Mouse (Mus musculus) G1E (cell line): ENCODE results near the gene Ptger4. TPM values are rescaled to one million over a fixed set of nuclear protein-coding genes. Genes with fewer than 3 reads are reported as not detected.
A peak's percentile ranks its signal among the peaks of the same experiment; 100 is the strongest.

ENCODE experiments used
- ATAC-seq: 2 replicates; pipeline ENCODE4 v1.8.0; 2016; ENCODE audit warnings: mild to moderate bottlenecking; ENCODE audit not compliant: insufficient number of reproducible peaks, poor library complexity, low FRiP score, severe bottlenecking; ENCODE audit errors: extremely low read depth
- DNase-seq: peaks from one replicate; pipeline ENCODE4 v3.0.0; 2012; ENCODE audit warnings: low spot score
- H3K27me3 ChIP-seq: 2 replicates; pipeline ENCODE4 v1.6.1; 2012; ENCODE audit warnings: mild to moderate bottlenecking, low read length, inconsistent platforms; ENCODE audit not compliant: insufficient read depth
- H3K36me3 ChIP-seq: replicated peaks from 2 replicates; pipeline ENCODE3; 2012; ENCODE audit warnings: mild to moderate bottlenecking, inconsistent platforms
- H3K4me1 ChIP-seq: 2 replicates; pipeline ENCODE4 v1.6.1; 2012; ENCODE audit warnings: low read depth, low read length, inconsistent platforms, mixed read lengths; ENCODE audit not compliant: insufficient read depth
- H3K4me3 ChIP-seq: 2 replicates; pipeline ENCODE4 v1.5.1; 2012; ENCODE audit warnings: low read depth, mild to moderate bottlenecking, inconsistent platforms, low read length, moderate library complexity, mixed read lengths
- H3K9me3 ChIP-seq: replicated peaks from 2 replicates; pipeline ENCODE4 v1.6.1; 2012; ENCODE audit warnings: inconsistent platforms
- CTCF ChIP-seq: IDR thresholded peaks from 2 replicates; pipeline ENCODE4 v1.5.1; 2012; ENCODE audit warnings: low read depth, low read length, inconsistent platforms, mixed read lengths
- GATA1 ChIP-seq: IDR thresholded peaks from 2 replicates; pipeline ENCODE4 v1.6.1; 2012; ENCODE audit warnings: borderline replicate concordance, low read length, inconsistent platforms, mixed read lengths
- GATA2 ChIP-seq: IDR thresholded peaks from 2 replicates; pipeline ENCODE4 v1.6.1; 2012; ENCODE audit warnings: low read depth, low read length, inconsistent platforms, borderline replicate concordance
- POLR2AphosphoS5 ChIP-seq: IDR thresholded peaks from 2 replicates; pipeline ENCODE4 v1.6.1; 2012; ENCODE audit warnings: low read depth, low read length, inconsistent platforms; ENCODE audit not compliant: insufficient replicate concordance
- TAL1 ChIP-seq: conservative IDR thresholded peaks from 2 replicates; pipeline ENCODE4 v1.6.1; 2012; ENCODE audit warnings: low read depth, low read length, inconsistent platforms, mixed read lengths
- polyA plus RNA-seq: library from polyadenylated mRNA; stranded (reverse); fragments of >175 nt; gene quantifications from 2 replicates; pipeline ENCODE4 v1.2.3, GENCODE M21; 2012
- total RNA-seq, 2 experiments: library from RNA; stranded (forward) in 1 of 2; stranded (reverse) in 1 of 2; fragments of 200-1000 nt in 1 of 2; fragments of >200 nt in 1 of 2; fragmentation: Nextera tagmentation in 1 of 2; gene quantifications; 2 replicates each; pipeline ENCODE4 v1.2.3; 2014 to 2017

Ptger4 gene
- total and polyA plus RNA-seq, 3 experiments: 6.9 to 20.5 (median 15.9) TPM

DNA sequence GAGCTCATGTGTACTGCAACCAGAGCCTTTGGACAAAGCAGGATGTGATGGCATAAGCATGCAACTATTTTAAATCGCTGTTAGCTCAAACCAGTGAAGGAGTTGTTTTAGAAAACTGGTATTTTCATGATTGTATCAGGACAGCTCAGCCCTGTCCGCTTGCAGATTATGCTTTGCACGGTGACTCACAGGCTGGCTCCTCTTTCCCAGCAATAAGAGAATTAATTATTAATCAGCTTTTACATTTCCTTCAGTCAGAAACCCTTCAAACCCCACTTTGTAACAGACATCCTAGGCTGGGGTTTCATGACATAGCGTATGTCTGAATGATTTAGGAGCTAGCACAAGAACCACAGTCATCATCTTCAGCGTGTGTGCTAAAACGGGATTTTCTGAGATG is 23.5 kb downstream of the Ptger4 start:
- Histone ChIP-seq H3K36me3 (peaks cover 53% of the 10 kb centered on the region), H3K4me3 (no peak overlapping the region), H3K4me1 (no peaks in the 10 kb centered on the region), H3K9me3 (no peaks in the 10 kb centered on the region), H3K27me3 (no peaks in the 10 kb centered on the region)
- no peak for ATAC-seq
- DNase-seq: no peak
- TF ChIP-seq GATA2: no peak
- no peak for TF ChIP-seq POLR2AphosphoS5
- TF ChIP-seq CTCF: no peak
- no peak for TF ChIP-seq GATA1
- no peak for TF ChIP-seq TAL1

DNA sequence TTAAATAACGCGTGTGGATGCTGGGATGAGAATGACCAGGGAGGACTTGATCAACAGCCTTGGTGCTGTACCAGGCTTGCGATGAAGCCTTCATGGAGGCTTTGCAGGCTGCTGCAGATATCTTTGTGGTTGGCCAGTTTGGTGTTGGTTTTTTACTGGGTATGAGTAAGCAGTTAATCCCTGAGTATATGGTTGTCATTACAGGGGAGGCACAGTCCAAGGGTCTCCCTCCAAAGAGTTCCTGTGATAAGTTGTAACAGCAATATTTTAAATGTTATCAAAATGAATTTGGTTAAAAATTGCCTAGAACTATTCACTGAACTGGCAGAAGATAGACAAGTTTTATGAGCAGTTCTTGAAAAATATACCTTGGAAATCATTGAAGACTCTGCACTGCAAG is 34.9 kb downstream of the Ptger4 start:
- H3K4me3 ChIP-seq: no peak overlapping the region
- no peaks in the 10 kb centered on the region for H3K9me3 ChIP-seq
- no peaks in the 10 kb centered on the region for H3K27me3 ChIP-seq
- peaks cover 63% of the 10 kb centered on the region for H3K36me3 ChIP-seq
- no peak for ATAC-seq
- no peak for DNase-seq
- peaks cover 17% of the 10 kb centered on the region for H3K4me1 ChIP-seq
- no peak for TF ChIP-seq POLR2AphosphoS5
- TF ChIP-seq GATA2: no peak
- no peak for TF ChIP-seq CTCF
- no peak for TF ChIP-seq TAL1
- no peak for TF ChIP-seq GATA1

DNA sequence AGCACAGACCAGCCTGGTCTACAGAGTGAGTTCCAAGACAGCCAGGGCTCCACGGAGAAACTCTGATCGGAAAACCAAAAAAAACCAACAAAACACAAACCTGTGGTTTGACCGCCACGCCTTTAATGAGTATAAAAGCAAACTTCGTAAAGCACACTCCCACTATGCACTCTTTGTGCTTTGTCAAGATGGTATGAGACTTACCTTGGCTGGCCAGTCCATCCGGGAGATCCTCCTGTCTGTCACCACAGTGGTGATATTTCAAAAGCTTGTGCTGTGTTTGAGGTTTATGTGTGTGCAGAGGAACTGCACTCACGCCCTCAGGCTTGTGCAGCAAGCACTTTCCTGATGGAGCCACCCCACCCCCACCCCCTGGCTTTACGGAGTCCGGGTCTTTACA is 38.8 kb downstream of the Ptger4 start:
- Histone ChIP-seq H3K9me3 (no peaks in the 10 kb centered on the region), H3K27me3 (no peaks in the 10 kb centered on the region), H3K4me3 (no peak overlapping the region), H3K36me3 (peaks cover 46% of the 10 kb centered on the region), H3K4me1 (peaks cover 19% of the 10 kb centered on the region)
- DNase-seq: no peak
- TF ChIP-seq POLR2AphosphoS5 (no peak), CTCF (no peak), GATA2 (no peak), TAL1 (no peak), GATA1 (no peak)
- no peak for ATAC-seq

DNA sequence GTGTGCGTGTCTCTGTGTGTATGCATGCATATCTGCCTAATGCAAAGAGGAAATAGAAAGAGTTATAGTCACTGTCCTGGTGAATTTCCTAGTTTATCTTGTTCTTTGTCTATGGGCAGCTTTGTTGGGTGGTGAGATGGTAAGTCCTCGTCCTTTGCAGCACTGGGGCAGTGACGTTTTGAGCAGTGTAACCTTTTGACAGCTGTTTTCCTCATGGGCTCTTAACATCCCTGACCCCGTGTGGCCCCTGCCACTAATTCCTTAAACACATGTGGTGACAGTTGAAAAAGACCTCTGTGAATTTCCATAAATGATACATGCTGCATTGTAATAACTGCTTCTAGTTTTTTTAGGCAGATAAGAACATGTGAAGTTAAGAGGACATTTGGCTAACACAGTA is 47.3 kb downstream of the Ptger4 start:
- Histone ChIP-seq H3K9me3 (no peaks in the 10 kb centered on the region), H3K27me3 (no peaks in the 10 kb centered on the region), H3K4me3 (no peak overlapping the region), H3K4me1 (peaks cover 38% of the 10 kb centered on the region), H3K36me3 (peaks cover 80% of the 10 kb centered on the region)
- no peak for TF ChIP-seq CTCF
- no peak for TF ChIP-seq GATA2
- TF ChIP-seq POLR2AphosphoS5: no peak
- no peak for TF ChIP-seq GATA1
- TF ChIP-seq TAL1: no peak
- DNase-seq: no peak
- ATAC-seq: no peak

DNA sequence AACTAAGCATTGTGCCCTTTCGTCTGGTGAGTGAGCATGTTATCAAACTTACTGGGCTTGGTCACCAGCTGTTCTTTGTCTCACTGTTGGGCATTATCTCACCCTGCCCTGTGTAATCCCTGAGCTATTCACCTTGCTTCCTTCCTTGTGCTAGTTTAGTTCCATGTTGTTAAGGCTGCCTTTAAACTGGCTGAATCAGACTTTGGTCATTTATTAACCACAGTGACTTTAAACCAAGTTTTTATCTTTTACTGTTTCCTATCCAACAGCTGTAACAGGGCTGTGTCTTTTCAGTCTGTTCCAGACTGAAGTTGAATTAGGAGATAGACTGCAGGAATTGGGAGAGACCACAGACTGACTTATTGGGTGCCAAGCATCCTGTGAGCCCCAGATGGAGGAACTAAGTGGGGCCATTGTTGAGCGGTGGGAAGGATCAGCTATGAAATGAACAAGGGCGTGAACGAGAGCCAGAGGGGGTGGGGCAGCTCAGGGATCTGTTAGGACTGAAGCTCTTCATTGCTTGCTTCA is 47.9 kb downstream of the Ptger4 start:
- peaks cover 80% of the 10 kb centered on the region for H3K36me3 ChIP-seq
- DNase-seq: no peak

DNA sequence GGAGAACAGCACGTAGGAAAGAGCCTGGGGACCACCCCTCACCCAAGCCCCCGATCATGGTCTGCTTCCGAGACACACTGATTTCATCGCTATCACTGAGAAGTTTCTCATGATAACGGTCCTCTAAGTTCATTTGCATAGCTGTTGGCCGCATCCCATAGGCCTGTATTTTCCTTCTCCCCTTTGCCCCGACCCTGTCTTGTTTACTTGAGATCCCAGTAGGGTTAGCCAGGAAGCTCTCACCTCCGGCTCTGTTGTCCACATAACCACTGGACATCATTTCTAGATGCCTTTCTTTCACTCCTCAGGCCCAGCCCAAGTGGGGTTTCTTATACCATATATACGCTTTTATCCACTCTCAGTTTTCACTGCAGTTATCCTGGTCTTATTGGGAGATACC is 49.1 kb downstream of the Ptger4 start:
- no peak overlapping the region for H3K4me3 ChIP-seq
- peaks cover 38% of the 10 kb centered on the region for H3K4me1 ChIP-seq
- DNase-seq (no peak), ATAC-seq (no peak)
- H3K9me3 ChIP-seq: no peaks in the 10 kb centered on the region
- peaks cover 84% of the 10 kb centered on the region for H3K36me3 ChIP-seq
- no peak for TF ChIP-seq GATA2
- TF ChIP-seq TAL1: no peak
- TF ChIP-seq CTCF: no peak
- TF ChIP-seq GATA1: no peak
- no peak for TF ChIP-seq POLR2AphosphoS5
- no peaks in the 10 kb centered on the region for H3K27me3 ChIP-seq

More for the DNA sequence above, 47.9 kb downstream of the Ptger4 start:
- TF ChIP-seq GATA2: no peak
- no peak for TF ChIP-seq GATA1
- no peak for TF ChIP-seq POLR2AphosphoS5
- no peak for TF ChIP-seq TAL1
- no peak for TF ChIP-seq CTCF
- no peaks in the 10 kb centered on the region for H3K27me3 ChIP-seq
- H3K4me3 ChIP-seq: no peak overlapping the region
- H3K4me1 ChIP-seq: peaks cover 36% of the 10 kb centered on the region
- ATAC-seq: 0 out of 2 replicates have a peak, but pooled peaks have one; percentile 10
- H3K9me3 ChIP-seq: no peaks in the 10 kb centered on the region
